Mouse (Mus musculus): Measurements from ENCODE around the gene Slc38a9. TPM values are rescaled to one million over a fixed set of nuclear protein-coding genes. Genes with fewer than 3 reads are reported as not detected.

Slc38a9 gene
- polyA plus RNA-seq, 1 experiment = 11.5 TPM

DNA sequence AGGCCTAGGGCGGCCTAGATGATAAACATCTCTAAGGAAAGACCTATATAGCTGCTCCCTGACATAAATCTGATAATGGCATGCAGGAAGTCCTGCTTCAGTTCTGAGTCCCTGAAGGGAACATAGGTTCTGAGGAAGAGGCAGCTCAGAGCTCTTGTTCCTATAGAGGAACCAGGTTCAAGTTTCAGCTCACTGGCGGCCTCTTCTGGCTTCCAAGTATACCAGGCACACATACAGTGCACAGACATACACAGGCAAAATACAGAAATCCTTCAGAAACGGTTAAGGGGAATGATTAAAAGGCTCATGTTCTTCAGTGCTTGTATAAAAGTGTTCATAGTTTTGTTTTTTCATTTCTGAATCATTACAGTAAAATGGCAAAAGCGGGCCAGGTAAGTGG, 17.6 kb downstream of the Slc38a9 start:
- TF ChIP-seq POLR2A (IDR thresholded peaks at IDR 0.05; ENCODE audit: low read depth, low read length) = no peak
- TF ChIP-seq CTCF (IDR thresholded peaks at IDR 0.05; ENCODE audit: borderline replicate concordance, insufficient read depth, low read length) = no peak
- H3K4me1 ChIP-seq (ENCODE audit: control insufficient read depth, insufficient read depth, low read length) = peaks cover 5% of the 10 kb centered on the region
- no peak overlapping the region for H3K4me3 ChIP-seq (ENCODE audit: insufficient read depth, low read length)
- peak overlapping the region; percentile 41; the same call in 1 of the 2 replicates for H3K27ac ChIP-seq (ENCODE audit: insufficient read depth, low read length)

GRCm38 (mm10) chr13:112683312-112683711, 22.8 kb downstream of the Slc38a9 start:
- peak overlapping the region; percentile 92 for H3K27ac ChIP-seq (ENCODE audit: insufficient read depth, low read length)
- 0 out of 2 replicates have a peak, but pooled peaks cover 3% of the 10 kb centered on the region for H3K4me1 ChIP-seq (ENCODE audit: control insufficient read depth, insufficient read depth, low read length)
- no peak overlapping the region for H3K4me3 ChIP-seq (ENCODE audit: insufficient read depth, low read length)
- TF ChIP-seq POLR2A (IDR thresholded peaks at IDR 0.05; ENCODE audit: low read depth, low read length) (no peak), CTCF (IDR thresholded peaks at IDR 0.05; ENCODE audit: borderline replicate concordance, insufficient read depth, low read length) (no peak)

DNA sequence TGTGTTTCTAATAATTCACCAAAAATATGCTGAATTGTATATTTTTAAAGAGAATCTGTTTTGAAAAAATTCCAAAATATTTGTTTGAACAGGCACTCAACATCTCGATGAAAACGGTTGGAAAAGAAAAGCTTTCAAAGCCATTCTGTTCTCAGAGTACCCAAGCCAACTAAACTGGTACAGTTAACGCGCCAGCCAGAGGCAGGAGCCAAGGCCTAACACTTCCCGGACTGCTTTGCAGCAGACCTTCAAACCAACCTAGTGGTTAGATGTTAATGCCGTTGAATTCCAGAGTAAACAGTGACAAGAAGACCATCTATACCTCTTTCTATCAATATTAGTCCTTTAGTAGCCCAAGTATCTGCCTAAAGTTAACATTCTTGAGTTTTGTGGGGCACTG, 23.4 kb downstream of the Slc38a9 start:
- TF ChIP-seq CTCF (IDR thresholded peaks at IDR 0.05; ENCODE audit: borderline replicate concordance, insufficient read depth, low read length) = no peak
- TF ChIP-seq POLR2A (IDR thresholded peaks at IDR 0.05; ENCODE audit: low read depth, low read length) = no peak
- 0 out of 2 replicates have a peak, but pooled peaks cover 3% of the 10 kb centered on the region for H3K4me1 ChIP-seq (ENCODE audit: control insufficient read depth, insufficient read depth, low read length)
- H3K27ac ChIP-seq (ENCODE audit: insufficient read depth, low read length) = peak overlapping the region; percentile 64
- no peak overlapping the region for H3K4me3 ChIP-seq (ENCODE audit: insufficient read depth, low read length)

- Histone ChIP-seq H3K27ac (ENCODE audit: insufficient read depth, low read length) (no peak overlapping the region), H3K4me1 (ENCODE audit: control insufficient read depth, insufficient read depth, low read length) (0 out of 2 replicates have a peak, but pooled peaks cover 3% of the 10 kb centered on the region), H3K4me3 (ENCODE audit: insufficient read depth, low read length) (no peak overlapping the region)
- no peak for TF ChIP-seq CTCF (IDR thresholded peaks at IDR 0.05; ENCODE audit: borderline replicate concordance, insufficient read depth, low read length)
- no peak for TF ChIP-seq POLR2A (IDR thresholded peaks at IDR 0.05; ENCODE audit: low read depth, low read length)
Observed at GRCm38 (mm10) chr13:112686155-112686554, 25.6 kb downstream of the Slc38a9 start.

- H3K4me3 ChIP-seq (ENCODE audit: insufficient read depth, low read length) = no peak overlapping the region
- H3K27ac ChIP-seq (ENCODE audit: insufficient read depth, low read length) = no peak overlapping the region
- 0 out of 2 replicates have a peak, but pooled peaks cover 3% of the 10 kb centered on the region for H3K4me1 ChIP-seq (ENCODE audit: control insufficient read depth, insufficient read depth, low read length)
- TF ChIP-seq POLR2A (IDR thresholded peaks at IDR 0.05; ENCODE audit: low read depth, low read length) (no peak), CTCF (IDR thresholded peaks at IDR 0.05; ENCODE audit: borderline replicate concordance, insufficient read depth, low read length) (no peak)
Observed at GRCm38 (mm10) chr13:112692870-112693553, 32.5 kb downstream of the Slc38a9 start.

DNA sequence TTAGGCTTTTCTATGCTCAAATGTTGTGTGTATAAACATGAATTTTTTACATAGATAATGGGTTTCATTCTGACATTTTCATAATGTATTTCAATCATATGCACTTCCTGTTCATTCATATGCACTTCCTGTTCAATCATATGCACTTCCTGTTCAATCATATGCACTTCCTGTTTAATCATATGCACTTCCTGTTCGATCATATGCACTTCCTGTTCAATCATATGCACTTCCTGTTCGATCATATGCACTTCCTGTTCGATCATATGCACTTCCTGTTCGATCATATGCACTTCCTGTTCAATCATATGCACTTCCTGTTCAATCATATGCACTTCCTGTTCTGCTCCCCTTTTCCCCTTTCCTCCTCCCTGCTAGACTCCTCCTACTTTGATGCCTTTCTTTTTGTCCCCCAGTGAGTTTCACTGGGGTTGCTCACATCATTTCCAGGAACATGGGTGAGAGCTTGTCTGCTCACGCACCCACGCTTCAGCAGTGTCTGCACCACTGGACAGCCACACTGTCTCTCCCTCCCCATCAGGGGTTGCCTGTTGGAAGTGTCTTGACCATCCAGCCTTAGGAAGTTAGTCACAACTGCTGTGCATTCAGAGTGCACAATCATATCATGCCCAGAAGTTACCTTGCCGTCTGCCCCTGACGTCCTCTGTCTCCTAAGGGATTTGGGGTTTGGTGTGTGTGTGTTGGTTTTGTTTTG, 35.1 kb downstream of the Slc38a9 start:
- H3K4me3 ChIP-seq (ENCODE audit: insufficient read depth, low read length) = no peak overlapping the region
- 0 out of 2 replicates have a peak, but pooled peaks cover 3% of the 10 kb centered on the region for H3K4me1 ChIP-seq (ENCODE audit: control insufficient read depth, insufficient read depth, low read length)
- H3K27ac ChIP-seq (ENCODE audit: insufficient read depth, low read length) = peak overlapping the region; percentile 70
- no peak for TF ChIP-seq CTCF (IDR thresholded peaks at IDR 0.05; ENCODE audit: borderline replicate concordance, insufficient read depth, low read length)
- TF ChIP-seq POLR2A (IDR thresholded peaks at IDR 0.05; ENCODE audit: low read depth, low read length) = no peak

GRCm38 (mm10) chr13:112701256-112701655, 40.7 kb downstream of the Slc38a9 start:
- peaks cover 10% of the 10 kb centered on the region for H3K4me1 ChIP-seq (ENCODE audit: control insufficient read depth, insufficient read depth, low read length)
- no peak overlapping the region for H3K27ac ChIP-seq (ENCODE audit: insufficient read depth, low read length)
- no peak for TF ChIP-seq POLR2A (IDR thresholded peaks at IDR 0.05; ENCODE audit: low read depth, low read length)
- no peak for TF ChIP-seq CTCF (IDR thresholded peaks at IDR 0.05; ENCODE audit: borderline replicate concordance, insufficient read depth, low read length)

GRCm38 (mm10) chr13:112706351-112706750, 45.8 kb downstream of the Slc38a9 start:
- TF ChIP-seq POLR2A (IDR thresholded peaks at IDR 0.05; ENCODE audit: low read depth, low read length) = no peak
- TF ChIP-seq CTCF (IDR thresholded peaks at IDR 0.05; ENCODE audit: borderline replicate concordance, insufficient read depth, low read length) = no peak
- Histone ChIP-seq H3K4me3 (ENCODE audit: insufficient read depth, low read length) (no peak overlapping the region), H3K27ac (ENCODE audit: insufficient read depth, low read length) (peak overlapping the region; percentile 80), H3K4me1 (ENCODE audit: control insufficient read depth, insufficient read depth, low read length) (peaks cover 10% of the 10 kb centered on the region)

More at GRCm38 (mm10) chr13:112701256-112701655, 40.7 kb downstream of the Slc38a9 start:
- H3K4me3 ChIP-seq (ENCODE audit: insufficient read depth, low read length) = no peak overlapping the region

- H3K27ac ChIP-seq (ENCODE audit: insufficient read depth, low read length) = no peak overlapping the region
- H3K4me1 ChIP-seq (ENCODE audit: control insufficient read depth, insufficient read depth, low read length) = no peaks in the 10 kb centered on the region
- TF ChIP-seq POLR2A (IDR thresholded peaks at IDR 0.05; ENCODE audit: low read depth, low read length) (no peak), CTCF (IDR thresholded peaks at IDR 0.05; ENCODE audit: borderline replicate concordance, insufficient read depth, low read length) (no peak)
- H3K4me3 ChIP-seq (ENCODE audit: insufficient read depth, low read length) = no peak overlapping the region
Observed at GRCm38 (mm10) chr13:112720078-112720736, 59.7 kb downstream of the Slc38a9 start.
